Mouse (Mus musculus) liver, adult 2 months (tissue): ENCODE measurements around the gene Utrn. TPM values are rescaled to one million over a fixed set of nuclear protein-coding genes. Genes with fewer than 3 reads are reported as not detected.

Experiments used
- DNase-seq: peaks from one replicate; pipeline ENCODE4 v3.0.0-alpha.2; 2011; ENCODE audit warnings: low read depth, low spot score; ENCODE audit errors: extremely low read depth
- H3K27ac ChIP-seq: fragments of 200-500 bp; replicated peaks from 2 replicates; pipeline ENCODE4 v1.5.1; 2012; ENCODE audit warnings: low read depth, mild to moderate bottlenecking, control low read depth, inconsistent platforms, low read length; ENCODE audit not compliant: insufficient read depth
- H3K27me3 ChIP-seq: fragments of 200-500 bp; 2 replicates; pipeline ENCODE4 v1.6.1; 2012; ENCODE audit warnings: mild to moderate bottlenecking, moderate library complexity, low read length, inconsistent platforms; ENCODE audit not compliant: control insufficient read depth, insufficient read depth
- H3K36me3 ChIP-seq: fragments of 200-500 bp; 2 replicates; pipeline ENCODE4 v1.6.1; 2012; ENCODE audit warnings: low read length, inconsistent platforms; ENCODE audit not compliant: control insufficient read depth, insufficient read depth
- H3K4me1 ChIP-seq: fragments of 200-500 bp; 2 replicates; pipeline ENCODE4 v1.6.1; 2011; ENCODE audit warnings: low read length; ENCODE audit not compliant: control insufficient read depth, insufficient read depth
- H3K4me3 ChIP-seq: fragments of 200-500 bp; 2 replicates; pipeline ENCODE4 v1.5.1; 2011; ENCODE audit warnings: low read depth, mild to moderate bottlenecking, control low read depth, low read length, moderate library complexity; ENCODE audit not compliant: insufficient read depth
- H3K79me2 ChIP-seq: fragments of 200-500 bp; 2 replicates; pipeline ENCODE4 v1.6.1; 2012; ENCODE audit warnings: inconsistent platforms, mild to moderate bottlenecking, low read length, moderate library complexity; ENCODE audit not compliant: control insufficient read depth, insufficient read depth
- H3K9ac ChIP-seq: fragments of 200-500 bp; 2 replicates; pipeline ENCODE4 v1.6.1; 2012; ENCODE audit warnings: low read depth, mild to moderate bottlenecking, control low read depth, inconsistent platforms, low read length
- CTCF ChIP-seq: fragments of 200-500 bp; IDR thresholded peaks from 2 replicates; pipeline ENCODE4 v1.5.1; 2011; ENCODE audit warnings: low read depth, low read length, control low read depth
- POLR2A ChIP-seq: fragments of 200-500 bp; IDR thresholded peaks from 2 replicates; pipeline ENCODE4 v1.6.1; 2011; ENCODE audit warnings: low read length, control low read depth; ENCODE audit not compliant: insufficient read depth; ENCODE audit errors: extremely low read depth
- WGBS: fragments of 180-500 bp; shearing (Covaris S2); methylation state at CpG from one replicate; pipeline ENCODE4 v1.1.7; 2018; 5-methylcytosine and 5-hydroxymethylcytosine counted together
- polyA plus RNA-seq: library from polyadenylated mRNA; depleted of rRNA; stranded (reverse); fragments of >200 nt; gene quantifications from 2 replicates; pipeline ENCODE4 v1.2.3, GENCODE M21; 2012
- total RNA-seq: library from RNA; depleted of rRNA; stranded (reverse); fragments of >200 nt; gene quantifications from 2 replicates; pipeline ENCODE4 v1.2.3, GENCODE M21; 2014

Gene Utrn
- total and polyA plus RNA-seq, 2 experiments: 5.9 to 25.7 TPM

GRCm38 (mm10) chr10:12500489-12500888, 368.7 kb downstream of the Utrn start:
- no peaks in the 10 kb centered on the region for H3K79me2 ChIP-seq
- TF ChIP-seq POLR2A (no peak), CTCF (no peak)
- H3K27ac ChIP-seq: no peak overlapping the region
- no peaks in the 10 kb centered on the region for H3K4me1 ChIP-seq
- H3K4me3 ChIP-seq: no peak overlapping the region
- no peak for DNase-seq
- 94% methylated on average over 5 of the region's 5 CpGs for WGBS
- H3K36me3 ChIP-seq: peaks cover 8% of the 10 kb centered on the region
- no peaks in the 10 kb centered on the region for H3K27me3 ChIP-seq
- no peak overlapping the region for H3K9ac ChIP-seq

- DNase-seq: no peak
- Histone ChIP-seq H3K36me3 (peaks cover 8% of the 10 kb centered on the region), H3K4me3 (no peak overlapping the region), H3K9ac (no peak overlapping the region), H3K27me3 (no peaks in the 10 kb centered on the region), H3K79me2 (no peaks in the 10 kb centered on the region), H3K4me1 (no peaks in the 10 kb centered on the region), H3K27ac (no peak overlapping the region)
- 90% methylated on average over 8 of the region's 8 CpGs for WGBS
- TF ChIP-seq POLR2A (no peak), CTCF (no peak)
Measured at GRCm38 (mm10) chr10:12497555-12497954, 371.6 kb downstream of the Utrn start.

GRCm38 (mm10) chr10:12489551-12490177, 379.5 kb downstream of the Utrn start:
- no peaks in the 10 kb centered on the region for H3K79me2 ChIP-seq
- WGBS: 86% methylated on average over 4 of the region's 4 CpGs
- no peak overlapping the region for H3K9ac ChIP-seq
- H3K27me3 ChIP-seq: no peaks in the 10 kb centered on the region
- no peaks in the 10 kb centered on the region for H3K4me1 ChIP-seq
- H3K27ac ChIP-seq: no peak overlapping the region
- DNase-seq: no peak
- no peak overlapping the region for H3K4me3 ChIP-seq
- TF ChIP-seq POLR2A (no peak), CTCF (no peak)
- H3K36me3 ChIP-seq: peaks cover 4% of the 10 kb centered on the region; the same call in 1 of the 2 replicates

- Histone ChIP-seq H3K9ac (no peak overlapping the region), H3K79me2 (no peaks in the 10 kb centered on the region), H3K4me1 (no peaks in the 10 kb centered on the region), H3K27ac (no peak overlapping the region), H3K27me3 (no peaks in the 10 kb centered on the region), H3K36me3 (peaks cover 4% of the 10 kb centered on the region; the same call in 1 of the 2 replicates), H3K4me3 (no peak overlapping the region)
- 61% methylated on average over 3 of the region's 3 CpGs for WGBS
- no peak for DNase-seq
- TF ChIP-seq CTCF (no peak), POLR2A (no peak)
Measured at GRCm38 (mm10) chr10:12488518-12488917, 380.6 kb downstream of the Utrn start.

GRCm38 (mm10) chr10:12488117-12488516, 381.0 kb downstream of the Utrn start:
- Histone ChIP-seq H3K27ac (no peak overlapping the region), H3K79me2 (no peaks in the 10 kb centered on the region), H3K4me1 (no peaks in the 10 kb centered on the region), H3K36me3 (peaks cover 4% of the 10 kb centered on the region; the same call in 1 of the 2 replicates), H3K27me3 (no peaks in the 10 kb centered on the region), H3K4me3 (no peak overlapping the region), H3K9ac (no peak overlapping the region)
- TF ChIP-seq POLR2A: no peak
- TF ChIP-seq CTCF: no peak
- no peak for DNase-seq
- 94% methylated on average over 5 of the region's 5 CpGs for WGBS

- TF ChIP-seq POLR2A (no peak), CTCF (no peak)
- no peaks in the 10 kb centered on the region for H3K79me2 ChIP-seq
- 93% methylated on average over 1 of the region's 1 CpGs for WGBS
Measured at GRCm38 (mm10) chr10:12483494-12483893, 385.7 kb downstream of the Utrn start.

More at GRCm38 (mm10) chr10:12483494-12483893, 385.7 kb downstream of the Utrn start:
- Histone ChIP-seq H3K9ac (no peak overlapping the region), H3K36me3 (peaks cover 22% of the 10 kb centered on the region), H3K27me3 (no peaks in the 10 kb centered on the region), H3K4me3 (no peak overlapping the region), H3K4me1 (no peaks in the 10 kb centered on the region), H3K27ac (no peak overlapping the region)
- DNase-seq: no peak
